Mouse (Mus musculus) ZHBTc4 (cell line): ENCODE results near the gene Trim8.
A peak's percentile ranks its signal among the peaks of the same experiment; 100 is the strongest.

Experiments used
- DNase-seq: peaks from one replicate; pipeline ENCODE4 v3.0.0-alpha.2; 2011; ENCODE audit warnings: low read depth, low spot score

The Trim8 gene

DNA sequence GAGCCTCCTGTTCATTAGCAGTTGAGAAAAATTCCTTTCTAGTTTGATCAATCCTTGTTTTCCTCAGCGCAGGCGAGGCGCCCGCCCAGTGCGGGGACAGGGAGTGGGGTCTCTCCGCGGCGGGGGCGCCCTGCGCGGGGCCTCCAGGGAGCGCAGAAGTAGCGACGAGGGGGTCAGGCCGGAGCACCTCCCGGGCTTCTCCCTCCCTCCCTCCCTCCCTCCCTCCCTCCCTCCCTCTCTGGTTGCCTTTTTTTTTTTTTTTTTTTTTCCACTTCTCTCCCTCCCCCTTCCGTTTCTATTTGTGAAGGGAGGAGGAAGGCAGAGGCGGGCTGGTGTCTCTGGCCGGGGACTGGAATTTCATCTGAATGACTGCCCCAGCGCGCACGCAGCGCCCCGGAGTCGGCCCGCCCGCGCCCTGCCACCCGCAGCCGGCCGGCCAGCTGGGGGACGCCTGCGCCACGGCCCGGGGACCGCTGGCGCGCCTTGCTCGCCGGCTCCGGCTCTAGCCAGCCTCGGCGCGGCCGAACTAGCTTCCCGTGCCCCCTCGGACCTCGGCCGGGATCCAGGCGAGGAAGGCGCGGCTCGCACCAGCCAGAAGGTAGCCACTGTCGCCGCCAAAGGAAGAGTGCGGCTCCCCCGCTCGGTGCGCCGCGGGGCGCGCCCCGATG is at the start of gene Trim8:
Gene Trim8 (plus strand): TSS at position 302 of the 668 bp plus-strand sequence.
- peak; percentile 88 for DNase-seq

DNA sequence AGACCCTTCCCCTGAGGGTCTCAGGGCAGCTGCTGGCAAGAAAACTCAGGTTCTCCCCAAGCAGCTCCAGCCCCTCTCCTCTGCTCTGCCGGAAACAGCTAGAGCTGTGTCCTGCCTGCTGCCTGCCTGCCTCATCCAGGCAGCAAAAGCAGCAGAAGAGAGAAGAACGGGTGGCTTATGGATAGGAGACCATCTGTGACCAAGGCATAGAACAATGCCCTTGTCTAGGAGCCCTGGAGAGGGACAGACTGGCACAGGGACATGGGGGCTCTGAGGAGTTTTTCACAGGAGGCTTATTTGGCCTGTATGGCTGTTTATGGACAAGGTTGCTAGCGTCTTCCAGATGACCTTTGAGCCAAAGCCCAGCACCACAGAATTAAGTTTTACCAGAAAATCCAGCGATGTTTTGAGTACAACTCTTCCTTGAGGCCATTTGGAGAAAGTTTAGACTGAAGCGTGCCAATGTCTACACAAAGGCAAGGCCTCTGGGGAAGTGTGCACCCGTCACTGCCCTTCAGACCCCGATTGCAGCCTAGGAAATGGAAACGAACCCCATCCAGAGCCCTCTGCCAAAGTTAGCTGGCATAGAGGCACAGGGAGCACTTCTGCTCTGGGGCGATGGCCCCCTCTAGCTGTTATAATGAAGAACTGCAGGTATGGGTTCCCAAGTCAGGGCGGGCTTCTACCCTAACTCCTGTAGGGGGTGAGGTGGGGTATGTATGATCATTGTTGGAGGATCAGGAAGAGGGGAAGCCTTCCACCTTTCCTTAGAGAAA is 49.3 kb upstream of the Trim8 start:
- DNase-seq: peak; percentile 76

DNA sequence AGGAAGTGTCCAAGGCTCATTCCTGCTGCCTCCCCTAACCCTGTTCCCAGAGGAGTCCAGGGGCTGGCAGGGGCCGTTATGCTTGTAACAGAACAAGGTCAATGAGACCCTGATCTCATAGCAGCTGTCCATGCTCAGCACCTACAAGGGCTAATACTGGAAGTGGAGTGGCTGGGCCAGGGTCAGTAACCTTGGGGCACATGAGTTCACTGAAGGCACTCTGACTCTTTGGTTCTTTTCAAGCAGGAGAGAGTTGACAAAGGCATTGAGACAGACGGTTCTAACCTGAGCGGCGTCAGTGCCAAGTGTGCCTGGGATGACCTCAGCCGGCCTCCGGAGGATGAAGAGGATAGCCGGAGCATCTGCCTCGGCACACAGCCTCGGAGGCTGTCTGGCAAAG is 48.6 kb upstream of the Trim8 start:
- DNase-seq: no peak

DNA sequence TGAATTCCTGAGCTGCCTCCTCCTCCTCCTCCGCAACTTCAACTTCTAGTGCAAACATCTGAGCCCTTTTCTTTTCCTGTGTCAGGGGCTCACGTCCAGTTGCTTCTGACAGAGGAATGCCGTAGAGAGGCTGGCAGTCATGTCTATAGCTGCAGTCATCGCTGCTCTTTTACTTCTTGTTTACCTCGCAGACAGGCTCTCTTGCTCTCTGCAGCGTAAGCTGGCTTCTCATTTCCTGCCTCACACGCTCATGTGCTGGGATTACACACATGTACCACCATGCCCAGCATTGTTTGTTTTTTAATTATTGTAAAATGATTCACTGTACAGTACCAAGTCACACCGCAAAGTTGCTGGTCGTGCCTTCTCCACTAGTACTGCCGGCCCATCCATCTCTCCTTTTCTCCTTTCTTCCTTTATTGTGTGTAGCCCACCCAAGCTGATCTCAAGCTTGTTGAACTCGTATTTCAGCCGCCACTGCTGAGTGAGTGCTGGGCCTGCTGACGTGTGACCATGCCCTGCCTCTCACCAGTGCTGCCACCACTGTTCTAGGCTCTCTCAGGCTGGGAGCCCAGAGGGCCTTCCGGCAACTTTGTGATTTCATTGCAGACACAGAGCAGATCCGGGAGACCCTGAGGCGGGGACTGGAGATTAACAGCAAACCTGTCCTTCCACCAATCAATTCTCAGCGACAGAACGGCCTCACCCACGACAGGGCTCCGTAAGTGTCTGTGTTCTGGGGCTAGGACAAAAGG is 47.2 kb upstream of the Trim8 start:
- DNase-seq: no peak

DNA sequence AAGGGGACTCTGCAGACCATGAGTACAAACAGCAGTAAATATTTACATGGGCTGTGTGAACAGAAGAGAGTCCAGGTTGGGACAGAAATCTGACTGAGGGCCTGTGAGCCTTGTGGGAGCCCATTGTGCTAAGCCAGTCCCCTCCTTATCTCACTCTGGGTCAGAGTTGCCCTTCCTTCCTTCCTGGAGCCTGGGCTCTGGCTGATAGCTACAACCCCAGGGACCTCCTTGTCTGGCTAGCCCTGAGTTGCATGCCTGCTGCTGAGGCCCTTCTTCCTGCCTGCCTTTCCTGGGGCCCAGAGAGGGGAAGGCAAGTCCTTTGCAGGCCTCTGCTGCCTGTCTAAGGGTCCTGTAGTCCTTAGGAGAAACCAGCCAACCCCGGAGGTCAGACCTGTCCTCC is 46.5 kb upstream of the Trim8 start:
- no peak for DNase-seq

DNA sequence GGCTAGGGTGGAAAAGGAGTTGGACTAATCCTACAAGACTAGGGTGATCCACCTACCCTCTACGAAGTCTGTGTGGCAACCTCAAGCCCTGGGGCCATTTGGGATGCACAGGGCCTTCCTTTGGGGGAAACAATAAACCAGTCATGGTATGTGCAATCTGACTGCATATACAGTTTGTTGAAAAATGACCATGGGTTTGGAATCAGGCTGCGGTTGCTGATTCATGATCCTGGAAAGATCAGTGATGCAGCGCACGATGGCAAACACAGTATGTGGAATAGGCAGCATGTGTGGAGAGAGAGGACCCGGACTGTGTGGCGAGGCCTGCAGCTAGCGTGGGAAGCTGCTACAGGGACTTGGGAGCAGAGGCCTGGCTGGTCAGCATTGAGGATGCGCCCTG is 45.9 kb upstream of the Trim8 start:
- DNase-seq: no peak

DNA sequence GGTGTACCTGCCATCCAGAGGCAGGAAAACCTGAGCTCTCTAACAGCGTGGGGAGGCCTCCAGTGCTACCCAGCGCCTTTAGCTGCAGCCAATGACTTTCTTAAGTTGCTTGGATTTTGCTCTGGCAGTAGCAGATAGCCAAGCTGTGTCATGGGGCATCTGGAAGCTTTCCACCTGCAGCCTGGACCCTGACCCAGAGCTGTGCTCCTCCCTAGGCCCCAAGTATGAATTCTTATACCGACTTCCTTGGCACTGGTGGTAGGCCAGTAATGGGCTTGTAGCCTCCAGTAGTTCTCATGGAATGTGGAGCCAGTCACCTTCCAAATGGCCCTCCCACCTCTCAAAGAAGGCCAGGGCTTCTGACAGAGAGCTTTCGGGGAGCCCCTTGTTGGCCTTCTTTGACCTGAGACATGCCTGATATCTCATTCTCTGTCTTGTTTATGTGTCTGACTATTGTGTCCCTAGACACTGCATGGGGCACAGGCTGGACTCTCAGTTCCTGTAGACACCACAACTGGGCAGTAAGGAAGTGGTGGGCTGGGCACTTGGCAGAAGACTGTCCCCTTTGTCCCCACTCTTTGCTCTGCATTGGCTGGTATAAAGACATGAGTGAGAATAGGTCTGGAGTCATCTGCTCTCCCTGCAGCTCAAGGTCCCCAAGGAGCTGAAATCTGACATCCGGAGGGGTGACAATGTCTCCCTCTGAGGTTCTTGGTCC is 45.3 kb upstream of the Trim8 start:
- no peak for DNase-seq

DNA sequence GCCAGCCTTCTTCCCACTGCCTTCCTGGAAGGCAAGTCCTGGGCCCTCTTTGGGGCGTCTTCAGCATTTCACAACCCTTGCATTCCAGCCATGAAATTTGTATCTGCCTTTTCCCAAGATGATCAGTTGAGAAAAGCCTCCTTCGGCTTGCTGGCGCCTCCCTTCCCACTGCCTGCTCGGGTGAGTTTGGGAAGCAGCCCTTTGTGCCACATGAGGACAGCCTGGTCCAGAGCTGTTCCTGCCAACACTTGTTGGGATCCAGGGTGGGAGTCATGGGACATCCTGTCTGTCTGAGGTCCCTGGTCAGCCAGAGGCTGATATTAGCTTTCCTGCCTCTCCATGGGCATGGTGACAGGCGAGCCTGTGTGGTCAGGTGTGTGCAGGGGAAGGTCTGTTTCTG is 43.7 kb upstream of the Trim8 start:
- DNase-seq: no peak

DNA sequence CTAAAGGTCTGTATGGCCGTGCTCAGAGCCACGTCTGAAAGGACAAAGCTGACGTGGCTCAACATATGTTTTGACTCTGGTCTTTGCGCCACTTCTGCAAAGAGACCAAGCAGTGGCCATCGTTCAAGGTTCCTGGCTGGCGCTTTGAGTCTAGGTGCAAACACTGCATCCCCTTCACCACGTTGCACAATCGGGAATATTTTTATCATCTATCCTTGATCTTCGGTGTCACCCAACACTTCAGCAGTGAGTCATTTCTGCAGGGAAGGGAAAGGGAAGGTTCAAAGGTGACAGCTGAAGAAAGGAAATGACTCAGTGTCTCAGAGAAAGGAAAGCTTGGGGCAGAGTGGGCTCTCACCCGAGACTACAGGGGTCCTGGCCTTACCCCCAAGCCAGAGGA is 42.2 kb upstream of the Trim8 start:
- no peak for DNase-seq

DNA sequence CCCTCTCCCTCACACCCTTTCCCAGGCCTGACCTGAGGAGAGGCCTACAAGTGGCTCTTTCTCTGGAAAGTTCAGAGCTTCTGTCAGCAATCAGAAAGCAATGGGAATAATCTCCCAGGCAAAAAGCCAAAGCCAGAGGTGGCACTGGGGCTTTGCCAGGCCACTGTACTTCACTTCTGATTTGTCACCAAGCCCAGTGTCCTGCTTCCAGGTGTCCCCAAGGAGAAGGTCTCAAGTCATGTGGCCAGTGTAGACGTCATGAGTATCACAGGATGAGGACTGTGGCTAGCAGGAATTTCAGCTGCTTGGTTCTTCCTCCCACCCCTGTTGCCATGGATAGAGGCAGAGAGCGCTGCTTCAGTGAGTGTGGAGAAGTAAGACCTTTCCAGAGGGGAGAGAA is 41.6 kb upstream of the Trim8 start:
- DNase-seq: no peak

DNA sequence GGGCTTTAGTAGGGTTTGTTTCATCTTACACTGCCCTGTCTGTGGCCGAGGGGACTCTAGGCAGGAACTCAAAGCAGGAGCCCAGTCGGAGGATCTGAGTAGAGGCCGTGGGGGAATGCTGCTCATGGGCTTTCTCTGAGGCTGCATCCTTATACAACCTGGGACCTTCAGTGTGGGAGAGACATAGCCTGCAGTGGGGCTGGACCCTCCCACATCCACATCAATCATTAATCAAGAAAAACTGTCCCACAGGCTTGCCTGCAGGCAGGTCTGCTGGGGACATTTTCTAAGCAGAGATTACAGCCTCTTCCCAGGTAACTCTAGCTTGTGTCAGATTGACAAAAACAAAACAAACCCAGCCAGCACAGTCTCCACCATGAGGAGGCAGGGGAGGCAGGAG is 38.9 kb upstream of the Trim8 start:
- no peak for DNase-seq

DNA sequence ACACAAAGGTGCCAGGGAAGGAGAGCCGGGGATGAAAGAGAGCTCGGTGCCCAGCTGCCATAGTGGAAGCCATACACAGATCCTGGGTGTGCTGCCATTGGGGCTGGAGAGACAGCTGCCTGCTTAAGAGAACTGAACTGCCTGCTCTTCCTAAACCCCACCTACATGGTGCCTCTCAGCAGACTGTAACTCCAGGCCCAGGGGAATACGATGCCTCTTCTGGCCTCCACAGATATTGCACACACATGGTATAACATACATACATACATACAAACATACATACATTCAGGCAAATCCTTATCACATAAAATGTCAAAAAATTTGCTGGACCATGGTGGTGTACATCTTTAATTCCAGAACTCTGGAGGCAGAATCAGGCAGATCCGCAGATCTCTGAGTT is 38.1 kb upstream of the Trim8 start:
- DNase-seq: no peak

DNA sequence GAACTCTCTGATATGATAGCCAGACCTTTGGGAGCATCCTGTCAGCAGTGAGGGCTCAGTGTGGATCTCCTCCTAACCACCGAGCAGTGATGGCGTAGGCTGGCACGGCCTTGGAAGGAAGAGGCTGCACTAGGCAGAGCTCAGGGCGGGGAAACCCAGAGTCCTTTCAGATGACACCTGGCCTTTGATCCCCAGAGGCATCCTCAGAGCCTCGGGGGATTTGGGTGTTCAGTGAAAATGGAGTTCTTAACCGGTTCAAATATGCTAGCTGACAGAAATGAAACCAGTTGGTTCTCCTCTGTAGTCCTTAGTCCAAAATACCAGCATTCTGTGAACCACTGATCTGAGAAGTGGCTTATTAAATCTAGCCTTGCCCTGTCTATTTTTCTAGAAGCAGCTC is 35.3 kb upstream of the Trim8 start:
- no peak for DNase-seq

DNA sequence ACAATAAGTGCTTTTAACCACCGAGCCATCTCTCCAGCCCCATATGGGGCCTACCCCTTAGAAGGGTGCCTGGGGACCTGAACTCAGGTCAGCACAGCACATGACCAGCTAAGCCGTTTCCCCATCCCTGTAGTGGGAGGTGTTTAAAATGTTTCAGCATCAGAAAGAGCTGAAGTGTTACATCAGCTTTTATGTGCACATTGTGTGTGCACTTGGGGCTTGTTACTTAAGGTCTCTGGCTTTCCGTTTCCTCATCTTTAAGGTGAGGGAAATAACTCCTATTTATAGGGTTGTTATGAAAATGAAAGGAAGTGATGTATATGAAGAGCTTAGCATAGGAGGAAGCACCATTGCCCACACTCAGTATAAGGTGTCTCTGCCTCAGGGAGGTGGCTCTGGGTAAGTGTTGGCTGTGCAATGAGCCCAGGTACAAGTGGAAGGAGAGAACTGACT is 34.4 kb upstream of the Trim8 start:
- DNase-seq: no peak

DNA sequence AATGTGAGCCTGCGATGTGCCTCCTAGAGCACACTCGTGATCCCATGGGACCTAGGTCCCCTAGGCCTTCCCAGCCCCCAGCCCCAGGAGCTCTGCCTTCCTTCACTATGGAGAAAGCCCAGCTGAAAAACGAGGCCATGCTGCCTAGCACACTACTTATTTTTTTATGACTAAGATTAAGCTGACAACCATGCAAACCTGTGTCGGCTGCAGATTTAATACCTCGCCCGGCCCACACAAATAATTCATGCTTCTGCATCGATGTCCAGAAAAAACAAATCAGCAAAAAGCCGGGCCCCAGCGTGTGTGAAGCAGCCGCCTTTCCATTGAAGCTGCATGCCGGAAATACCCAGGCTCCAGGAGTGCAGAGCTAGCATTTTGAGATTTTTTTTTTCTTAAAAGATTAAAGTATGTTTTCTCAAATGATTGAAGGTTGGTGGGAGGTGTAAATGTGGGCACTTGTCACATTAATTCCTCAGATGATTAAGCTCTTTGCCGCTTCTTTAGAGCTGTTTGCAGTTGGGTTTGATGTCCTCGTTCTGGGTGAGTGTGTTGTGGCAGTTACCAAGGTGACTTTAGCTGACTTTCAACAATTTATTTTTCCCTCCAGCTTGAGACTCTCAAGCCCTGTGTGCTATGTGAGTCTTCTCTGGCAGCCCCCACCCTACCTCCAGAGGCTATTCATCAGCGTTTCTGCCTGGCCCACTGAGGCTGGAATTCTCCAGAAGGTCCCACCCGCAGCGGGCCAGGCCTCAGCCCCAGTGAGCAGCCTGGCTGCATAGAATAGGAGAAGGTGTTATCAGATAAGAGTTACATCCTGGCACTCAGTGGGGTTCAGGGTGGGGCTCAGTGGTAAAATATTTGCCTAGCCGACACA is 30.9 kb upstream of the Trim8 start:
- peak; percentile 58 for DNase-seq

DNA sequence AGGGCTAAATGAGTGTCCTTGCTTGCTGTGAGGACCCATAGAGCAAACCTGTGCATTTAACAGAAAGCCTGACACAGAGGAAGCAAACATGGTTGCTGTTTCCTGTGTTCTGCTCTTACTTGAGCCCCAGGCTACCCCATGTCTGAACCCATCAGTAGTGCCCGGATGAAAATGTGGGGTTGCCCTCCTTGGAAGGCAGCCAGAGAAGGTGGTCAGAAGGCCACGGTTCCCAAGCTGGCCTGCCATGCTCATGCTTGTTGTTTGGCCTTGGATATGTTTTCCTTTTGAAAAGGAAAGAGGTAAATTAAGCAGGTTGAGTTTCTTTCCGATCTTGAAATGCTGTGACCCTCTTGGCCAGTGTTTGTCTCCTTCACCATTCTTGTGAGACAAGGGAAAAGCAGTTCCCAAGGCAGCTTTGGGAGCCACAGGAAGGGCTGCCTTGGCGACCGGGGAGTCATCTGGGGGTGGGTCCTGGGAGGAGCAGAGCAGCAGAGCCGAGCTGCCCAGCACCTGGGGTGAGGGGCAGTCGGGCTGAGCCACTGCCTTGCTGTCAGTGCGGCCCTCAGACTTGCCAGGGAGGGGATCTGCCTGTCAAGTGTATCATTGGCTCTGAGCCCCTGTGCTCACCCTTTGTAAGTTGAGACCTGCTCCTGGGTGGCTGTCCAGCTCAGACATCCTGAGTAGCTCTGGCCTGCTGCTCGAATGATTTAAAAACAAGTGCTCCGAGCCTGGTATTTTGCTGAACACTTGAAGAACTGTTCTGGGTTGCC is 30.0 kb upstream of the Trim8 start:
- no peak for DNase-seq

DNA sequence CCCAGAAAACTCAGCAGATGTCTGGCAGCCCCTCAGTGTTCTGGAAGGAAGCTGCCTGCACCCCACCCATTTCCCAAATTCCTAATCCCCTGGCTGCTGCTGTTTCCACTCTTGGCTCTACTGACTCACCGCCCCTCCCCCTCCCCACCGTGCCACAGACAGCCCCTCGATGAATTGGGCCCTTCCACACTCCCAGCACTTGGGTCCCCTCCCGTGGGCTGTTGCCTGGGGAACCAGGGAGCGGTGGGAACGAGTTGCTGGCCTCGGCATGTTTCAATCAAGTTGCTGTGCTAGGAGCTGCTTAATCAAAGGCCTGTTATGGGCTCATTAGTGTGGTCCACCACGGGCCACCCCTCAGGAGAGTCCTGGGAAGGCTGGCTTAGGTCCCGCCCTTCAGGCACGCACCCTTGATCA is 24.1 kb upstream of the Trim8 start:
- peak; percentile 57 for DNase-seq

DNA sequence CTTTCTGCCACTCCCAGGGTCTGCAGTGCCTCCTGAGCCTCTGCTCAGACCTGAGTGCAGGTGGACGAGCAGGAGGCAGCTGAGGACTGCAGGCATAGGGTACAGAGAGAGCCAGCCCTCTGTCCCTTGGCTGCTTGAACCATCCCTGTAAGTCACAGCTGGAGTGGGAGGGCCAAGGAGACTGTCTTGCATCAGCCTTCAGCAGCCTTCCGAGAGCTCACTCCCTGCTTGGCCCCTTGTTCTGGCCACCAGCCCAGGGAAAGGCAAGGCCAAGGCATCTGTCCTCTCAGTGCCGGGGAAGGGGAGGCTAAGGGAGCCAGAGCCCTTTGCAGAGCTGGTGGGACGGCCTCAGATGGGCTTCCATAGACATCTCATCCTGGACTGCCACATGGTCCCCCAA is 23.3 kb upstream of the Trim8 start:
- DNase-seq: peak; percentile 19

DNA sequence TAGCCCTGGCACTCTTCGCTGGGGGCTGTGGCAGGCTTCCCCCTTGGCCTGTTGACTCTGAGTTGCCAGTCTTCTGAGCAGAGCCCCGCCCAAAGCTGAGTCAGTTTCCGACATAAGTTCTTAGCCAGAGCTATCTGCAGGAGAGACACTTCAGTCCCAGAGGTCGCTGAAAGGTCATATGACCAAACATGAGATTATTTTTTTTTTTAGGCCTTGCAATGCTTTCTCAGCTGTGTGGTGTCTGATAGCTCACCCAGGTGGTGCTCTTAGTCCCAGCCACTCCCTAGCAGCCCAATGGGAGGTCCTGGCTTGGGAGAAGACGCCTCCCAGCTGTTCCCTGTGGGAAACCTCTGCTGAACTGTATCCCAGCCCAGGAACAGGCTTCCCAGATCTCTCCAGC is 22.7 kb upstream of the Trim8 start:
- peak; percentile 58 for DNase-seq
